Mouse (Mus musculus): Measurements from ENCODE around the gene Litaf.

The Litaf gene

GRCm38 (mm10) chr16:10910541-10910940 is 155.4 kb downstream of the Litaf start:
- DNase-seq (ENCODE audit: low spot score) = no peak
